Mouse (Mus musculus): ENCODE results near the gene Stxbp5.

Stxbp5 gene

GRCm38 (mm10) chr10:9760264-9760663, 140.6 kb downstream of the Stxbp5 start:
- DNase-seq (ENCODE audit: extremely low spot score, low read depth, low spot score), result no peak

- DNase-seq (ENCODE audit: extremely low spot score, low read depth, low spot score), result no peak
Measured at GRCm38 (mm10) chr10:9756546-9756945, 144.3 kb downstream of the Stxbp5 start.

- peak; percentile 47 for DNase-seq (ENCODE audit: extremely low spot score, low read depth, low spot score)
Measured at GRCm38 (mm10) chr10:9754893-9755541, 145.9 kb downstream of the Stxbp5 start.

- no peak for DNase-seq (ENCODE audit: extremely low spot score, low read depth, low spot score)
Measured at GRCm38 (mm10) chr10:9733861-9734260, 167.0 kb downstream of the Stxbp5 start.

GRCm38 (mm10) chr10:9732065-9732749, 168.7 kb downstream of the Stxbp5 start:
- DNase-seq (ENCODE audit: extremely low spot score, low read depth, low spot score), result no peak

- DNase-seq (ENCODE audit: extremely low spot score, low read depth, low spot score), result no peak
Measured at GRCm38 (mm10) chr10:9722519-9723303, 178.2 kb downstream of the Stxbp5 start.

- DNase-seq (ENCODE audit: extremely low spot score, low read depth, low spot score), result no peak
Measured at GRCm38 (mm10) chr10:9720027-9720426, 180.9 kb downstream of the Stxbp5 start.

GRCm38 (mm10) chr10:9718086-9718485, 182.8 kb downstream of the Stxbp5 start:
- DNase-seq (ENCODE audit: extremely low spot score, low read depth, low spot score), result no peak
